Mouse (Mus musculus): Measurements from ENCODE around the gene Gfod1. TPM values are rescaled to one million over a fixed set of nuclear protein-coding genes. Genes with fewer than 3 reads are reported as not detected.

The Gfod1 gene
- polyA plus RNA-seq, 2 experiments: 1.6 to 2.8 TPM

DNA sequence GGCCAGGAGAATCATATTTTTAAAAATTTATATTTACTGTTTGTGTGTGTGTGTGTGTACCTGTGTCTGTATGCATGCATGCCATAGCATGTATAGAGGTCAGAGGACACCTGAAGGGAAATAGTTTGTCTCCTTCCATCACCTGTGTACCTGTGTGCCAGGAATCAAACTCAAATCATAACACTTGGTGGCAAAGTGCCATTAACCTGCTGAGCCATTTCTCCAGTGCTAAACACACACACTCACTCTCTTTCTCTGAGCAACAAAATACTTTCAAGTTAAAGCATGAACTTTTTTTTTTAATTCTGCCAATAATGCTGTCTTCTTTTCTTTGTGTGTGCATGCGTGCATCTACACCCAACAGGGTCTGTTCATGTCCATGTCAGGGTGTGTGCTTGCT is 83.3 kb downstream of the Gfod1 start:
- Histone ChIP-seq H3K9me3 (ENCODE audit: control insufficient read depth, low read length) (no peaks in the 10 kb centered on the region), H3K4me1 (ENCODE audit: control insufficient read depth, insufficient read depth, low read length) (peaks cover 14% of the 10 kb centered on the region), H3K36me3 (ENCODE audit: control insufficient read depth, insufficient read depth, low read length) (no peaks in the 10 kb centered on the region), H3K27ac (replicated peaks; ENCODE audit: low read depth, low read length) (no peak overlapping the region), H3K9ac (ENCODE audit: low read depth, low read length, severe bottlenecking) (no peak overlapping the region), H3K27me3 (ENCODE audit: control insufficient read depth, insufficient read depth, low read length) (no peaks in the 10 kb centered on the region), H3K4me3 (replicated peaks; ENCODE audit: low read length) (no peak overlapping the region), H3K4me2 (replicated peaks; ENCODE audit: low read depth, low read length, severe bottlenecking) (no peak overlapping the region)
- no peak for DNase-seq (ENCODE audit: low spot score)
- WGBS: 74% methylated on average over 1 of the region's 1 CpGs
- no peak for ATAC-seq (ENCODE audit: low FRiP score, low read depth)
- no peak for TF ChIP-seq POLR2A (IDR thresholded peaks at IDR 0.05; ENCODE audit: borderline replicate concordance, extremely low read depth, insufficient read depth, insufficient read length)

DNA sequence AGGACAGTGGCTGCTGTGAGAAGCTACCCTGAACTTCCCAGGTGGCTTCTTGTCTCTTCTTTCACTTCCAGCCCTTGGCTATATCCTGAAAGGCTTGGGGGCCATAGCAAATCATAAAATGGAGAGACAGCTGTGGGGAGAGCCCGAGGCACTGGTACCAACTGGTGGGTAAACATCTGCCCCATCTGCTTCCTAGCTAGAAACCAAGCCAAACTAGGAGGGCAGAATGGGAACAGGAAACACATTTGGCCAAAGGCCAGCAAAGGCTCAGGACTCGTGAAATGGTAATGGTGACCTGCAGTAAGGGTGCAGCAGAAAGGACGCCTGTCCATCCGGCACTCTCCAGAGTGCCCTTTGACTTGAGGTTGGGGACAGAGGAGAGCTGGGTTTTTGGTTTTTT is 85.2 kb downstream of the Gfod1 start:
- H3K36me3 ChIP-seq (ENCODE audit: control insufficient read depth, insufficient read depth, low read length): no peaks in the 10 kb centered on the region
- H3K4me1 ChIP-seq (ENCODE audit: control insufficient read depth, insufficient read depth, low read length): peaks cover 19% of the 10 kb centered on the region
- H3K27me3 ChIP-seq (ENCODE audit: control insufficient read depth, insufficient read depth, low read length): no peaks in the 10 kb centered on the region
- no peak overlapping the region for H3K9ac ChIP-seq (ENCODE audit: low read depth, low read length, severe bottlenecking)
- DNase-seq (ENCODE audit: low spot score) (no peak), ATAC-seq (ENCODE audit: low FRiP score, low read depth) (no peak)
- no peak overlapping the region for H3K27ac ChIP-seq (replicated peaks; ENCODE audit: low read depth, low read length)
- H3K4me3 ChIP-seq (replicated peaks; ENCODE audit: low read length): no peak overlapping the region
- H3K4me2 ChIP-seq (replicated peaks; ENCODE audit: low read depth, low read length, severe bottlenecking): no peak overlapping the region
- H3K9me3 ChIP-seq (ENCODE audit: control insufficient read depth, low read length): no peaks in the 10 kb centered on the region
- WGBS: 31% methylated on average over 4 of the region's 4 CpGs
- TF ChIP-seq POLR2A (IDR thresholded peaks at IDR 0.05; ENCODE audit: borderline replicate concordance, extremely low read depth, insufficient read depth, insufficient read length): no peak

GRCm38 (mm10) chr13:43218284-43218683 is 85.7 kb downstream of the Gfod1 start:
- WGBS: 66% methylated on average over 4 of the region's 4 CpGs
- Histone ChIP-seq H3K4me3 (replicated peaks; ENCODE audit: low read length) (no peak overlapping the region), H3K4me2 (replicated peaks; ENCODE audit: low read depth, low read length, severe bottlenecking) (no peak overlapping the region), H3K9ac (ENCODE audit: low read depth, low read length, severe bottlenecking) (no peak overlapping the region), H3K36me3 (ENCODE audit: control insufficient read depth, insufficient read depth, low read length) (no peaks in the 10 kb centered on the region), H3K4me1 (ENCODE audit: control insufficient read depth, insufficient read depth, low read length) (peaks cover 19% of the 10 kb centered on the region), H3K27me3 (ENCODE audit: control insufficient read depth, insufficient read depth, low read length) (no peaks in the 10 kb centered on the region), H3K27ac (replicated peaks; ENCODE audit: low read depth, low read length) (no peak overlapping the region), H3K9me3 (ENCODE audit: control insufficient read depth, low read length) (no peaks in the 10 kb centered on the region)
- DNase-seq (ENCODE audit: low spot score): no peak
- TF ChIP-seq POLR2A (IDR thresholded peaks at IDR 0.05; ENCODE audit: borderline replicate concordance, extremely low read depth, insufficient read depth, insufficient read length): no peak
- ATAC-seq (ENCODE audit: low FRiP score, low read depth): no peak

DNA sequence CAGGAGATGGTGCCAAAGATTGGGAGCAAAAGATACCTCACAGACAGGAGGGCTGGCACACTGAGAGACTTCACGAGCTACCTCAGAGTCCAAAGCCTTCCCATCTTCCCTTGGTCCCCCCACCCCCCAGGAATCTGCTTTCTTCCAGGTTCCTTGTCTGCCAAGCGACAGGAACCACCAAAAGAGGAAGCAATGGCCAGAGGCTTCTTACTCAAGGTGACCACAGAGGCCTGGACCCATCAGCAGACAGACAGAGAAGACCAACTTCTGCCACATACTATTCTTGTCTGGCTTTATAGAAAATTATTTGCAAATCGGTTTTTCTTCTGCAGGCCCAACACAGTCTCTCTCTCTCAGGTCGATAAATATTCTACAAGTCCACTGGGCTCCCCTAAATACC is 86.3 kb downstream of the Gfod1 start:
- DNase-seq (ENCODE audit: low spot score): no peak
- Histone ChIP-seq H3K36me3 (ENCODE audit: control insufficient read depth, insufficient read depth, low read length) (no peaks in the 10 kb centered on the region), H3K4me3 (replicated peaks; ENCODE audit: low read length) (no peak overlapping the region), H3K9ac (ENCODE audit: low read depth, low read length, severe bottlenecking) (no peak overlapping the region), H3K27me3 (ENCODE audit: control insufficient read depth, insufficient read depth, low read length) (no peaks in the 10 kb centered on the region), H3K4me2 (replicated peaks; ENCODE audit: low read depth, low read length, severe bottlenecking) (no peak overlapping the region), H3K9me3 (ENCODE audit: control insufficient read depth, low read length) (no peaks in the 10 kb centered on the region), H3K27ac (replicated peaks; ENCODE audit: low read depth, low read length) (no peak overlapping the region), H3K4me1 (ENCODE audit: control insufficient read depth, insufficient read depth, low read length) (peaks cover 19% of the 10 kb centered on the region)
- ATAC-seq (ENCODE audit: low FRiP score, low read depth): no peak
- no peak for TF ChIP-seq POLR2A (IDR thresholded peaks at IDR 0.05; ENCODE audit: borderline replicate concordance, extremely low read depth, insufficient read depth, insufficient read length)
- 79% methylated on average over 4 of the region's 4 CpGs for WGBS

DNA sequence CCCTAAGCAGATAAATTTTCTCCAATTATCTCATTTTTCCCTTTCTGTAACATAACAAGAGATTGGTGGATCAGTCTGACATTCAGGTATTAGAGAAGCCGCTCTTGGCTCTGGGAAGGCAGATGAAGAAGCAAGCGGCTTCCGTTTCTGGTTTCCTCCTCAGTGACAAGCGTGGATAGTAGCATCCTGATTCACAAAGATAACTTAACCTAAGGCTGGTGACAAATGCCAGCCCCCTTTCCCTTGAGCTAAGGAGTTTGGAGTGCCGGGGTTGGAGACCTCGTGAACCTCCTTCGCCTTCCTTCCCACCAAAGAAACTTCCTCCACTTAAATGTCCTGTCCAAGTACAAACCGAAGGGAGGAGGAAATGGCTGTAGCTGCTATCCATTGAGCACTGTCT is 86.9 kb downstream of the Gfod1 start:
- Histone ChIP-seq H3K4me3 (replicated peaks; ENCODE audit: low read length) (no peak overlapping the region), H3K4me2 (replicated peaks; ENCODE audit: low read depth, low read length, severe bottlenecking) (no peak overlapping the region), H3K9ac (ENCODE audit: low read depth, low read length, severe bottlenecking) (no peak overlapping the region), H3K27ac (replicated peaks; ENCODE audit: low read depth, low read length) (no peak overlapping the region), H3K27me3 (ENCODE audit: control insufficient read depth, insufficient read depth, low read length) (no peaks in the 10 kb centered on the region), H3K9me3 (ENCODE audit: control insufficient read depth, low read length) (no peaks in the 10 kb centered on the region), H3K4me1 (ENCODE audit: control insufficient read depth, insufficient read depth, low read length) (peaks cover 19% of the 10 kb centered on the region), H3K36me3 (ENCODE audit: control insufficient read depth, insufficient read depth, low read length) (no peaks in the 10 kb centered on the region)
- ATAC-seq (ENCODE audit: low FRiP score, low read depth): no peak
- WGBS: 82% methylated on average over 8 of the region's 8 CpGs
- DNase-seq (ENCODE audit: low spot score): no peak
- no peak for TF ChIP-seq POLR2A (IDR thresholded peaks at IDR 0.05; ENCODE audit: borderline replicate concordance, extremely low read depth, insufficient read depth, insufficient read length)

All from limb, embryonic 14.5 days (tissue).